Mouse (Mus musculus) megakaryocyte, embryonic 14.5 days (primary cell): Measurements from ENCODE around the gene Gm20388.

Experiments used
- FLI1 ChIP-seq: IDR thresholded peaks from 2 replicates; pipeline ENCODE4 v1.6.1; 2012; ENCODE audit warnings: low read length, inconsistent platforms, mixed read lengths
- GATA1 ChIP-seq: IDR thresholded peaks from 3 replicates; pipeline ENCODE4 v1.6.1; 2012; ENCODE audit warnings: mixed read lengths, low read length, inconsistent platforms, borderline replicate concordance

GRCm38 (mm10) chr8:123042974-123043625, 3132.5 kb downstream of the Gm20388 start:
- TF ChIP-seq GATA1: no peak
- no peak for TF ChIP-seq FLI1
